In the genomic region with DNA sequence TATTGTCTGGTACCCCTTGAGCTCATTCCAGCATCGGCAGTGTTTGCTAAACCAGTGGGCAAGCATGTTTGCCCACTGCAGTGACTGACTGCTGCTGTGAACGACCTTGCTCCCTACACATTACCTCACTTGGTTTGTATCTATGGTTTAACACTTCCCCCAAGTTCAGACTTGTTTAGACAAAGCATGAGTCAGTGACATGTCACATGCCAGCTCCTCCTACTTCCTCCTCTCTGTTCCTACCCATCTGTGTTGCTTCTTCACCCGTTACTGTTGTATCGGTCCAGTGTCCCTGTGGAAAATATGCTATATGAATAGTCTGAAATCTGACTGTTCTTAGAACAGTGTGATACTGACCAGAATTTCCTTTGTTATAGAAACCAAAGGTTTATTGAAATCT, we compare ENCODE assay signal across 10 mouse cellular contexts. TPM values are rescaled to one million over a fixed set of nuclear protein-coding genes. Genes with fewer than 3 reads are reported as not detected.
DNase-seq lines count a peak whose midpoint lies in the region; ATAC-seq and TF ChIP-seq lines count a peak whose summit lies in the region.
"Had no signal": no experiment of that assay in that cellular context is flagged by ENCODE, and none has a peak within 500 bp of the region (broad histone marks: within the 10 kb centered on the region; RNA-seq: fewer than 3 reads in every experiment).

No protein-coding gene starts in this region.

- 42% methylated on average over 4 of the region's 4 CpGs for WGBS in liver, embryonic 13.5 days (ENCODE audit: insufficient replicate concordance)

- no peaks in the 10 kb centered on the region for H3K27me3 ChIP-seq in liver, embryonic 13.5 days
- H3K27me3 ChIP-seq: neural tube, embryonic 12.5 days had no signal

- peak; percentile 72 for ATAC-seq in liver, embryonic 13.5 days (ENCODE audit: low read depth)
- no peak for ATAC-seq in erythroblast, adult 5-6 weeks (replicated peaks; ENCODE audit: low FRiP score, poor library complexity, severe bottlenecking)

- H3K9me3 ChIP-seq in liver, embryonic 13.5 days (replicated peaks) = no peaks in the 10 kb centered on the region
- H3K9me3 ChIP-seq: neural tube, embryonic 12.5 days had no signal

- H3K4me3 ChIP-seq in layer of hippocampus, adult 2 months = no peak overlapping the region
- H3K4me3 ChIP-seq in liver, embryonic 13.5 days (replicated peaks) = no peak overlapping the region
- H3K4me3 ChIP-seq: neural tube, embryonic 12.5 days had no signal

- peaks cover 32% of the 10 kb centered on the region for H3K36me3 ChIP-seq in liver, embryonic 13.5 days

- H3K4me1 ChIP-seq in liver, embryonic 13.5 days (replicated peaks) = peaks cover 22% of the 10 kb centered on the region
- H3K4me1 ChIP-seq: neural tube, embryonic 12.5 days had no signal

- H3K9ac ChIP-seq in liver, embryonic 13.5 days = no peak overlapping the region
- H3K9ac ChIP-seq: neural tube, embryonic 12.5 days had no signal

- peak overlapping the region; percentile 11 for H3K27ac ChIP-seq in layer of hippocampus, adult 2 months
- H3K27ac ChIP-seq in liver, embryonic 13.5 days = peak overlapping the region; percentile 25; the same call in 1 of the 2 replicates
- H3K27ac ChIP-seq: neural tube, embryonic 12.5 days had no signal

- no peak for DNase-seq in layer of hippocampus, adult 2 months (ENCODE audit: low spot score in 2 of 2)
- DNase-seq in layer of hippocampus, adult 11-12 months (ENCODE audit: low spot score) = no peak
- peak; percentile 51 for DNase-seq in T-cell, adult 2 months (ENCODE audit: low spot score)
- no peak for DNase-seq in liver, embryonic 13.5 days
- DNase-seq in skeletal muscle tissue, adult 2 months (ENCODE audit: low read depth, low spot score) = peak; percentile 38
- no peak for DNase-seq in ovary, adult 18-20 months (ENCODE audit: low spot score)
- DNase-seq in gastrocnemius, postnatal 25 days = no peak
- DNase-seq: adrenal gland, postnatal 10 days had no signal

- H3K4me2 ChIP-seq in liver, embryonic 13.5 days = no peak overlapping the region
- H3K4me2 ChIP-seq: neural tube, embryonic 12.5 days had no signal

- no peak for TF ChIP-seq CTCF in layer of hippocampus, adult 2 months (conservative IDR thresholded peaks at IDR 0.05)

RNA-seq across cellular contexts. Expression of a gene that starts 44.8 kb away (rescaled TPM):
- total RNA-seq in layer of hippocampus, adult 2 months (2021) = 100 to 1,000 TPM; 152 to 157 TPM
- 11.4 and 13.4 TPM in 2 replicates for polyA plus RNA-seq in liver, embryonic 13.5 days (2015; fragmentation: Nextera tagmentation; extraction: Ambion mirVana)
- total RNA-seq in erythroblast, adult 5-6 weeks (2015; ENCODE audit: low replicate concordance) = 24.6 and 26.3 TPM in 2 replicates
- total RNA-seq in erythroblast, adult 5-6 weeks (2017; ENCODE audit: low replicate concordance) = 36.0 and 48.6 TPM in 2 replicates
- 100 to 1,000 TPM; 142 to 177 TPM for total RNA-seq in gastrocnemius, postnatal 25 days (2021)

RNA-seq across cellular contexts. Expression of a gene that starts 56.0 kb away (rescaled TPM):
- 100 to 1,000 TPM; 748 to 802 TPM for total RNA-seq in layer of hippocampus, adult 2 months (2021)
- 38.3 and 39.7 TPM in 2 replicates for polyA plus RNA-seq in liver, embryonic 13.5 days (2015; fragmentation: Nextera tagmentation; extraction: Ambion mirVana)
- 4.8 and 7.7 TPM in 2 replicates for total RNA-seq in erythroblast, adult 5-6 weeks (2015; ENCODE audit: low replicate concordance)
- 11.0 and 15.6 TPM in 2 replicates for total RNA-seq in erythroblast, adult 5-6 weeks (2017; ENCODE audit: low replicate concordance)
- 10 to 100 TPM; 21.2 to 22.6 TPM for total RNA-seq in gastrocnemius, postnatal 25 days (2021)

RNA-seq across cellular contexts. Expression of a gene that starts 59.6 kb away (rescaled TPM):
- under 1 TPM; 0.59 to 0.79 TPM for total RNA-seq in layer of hippocampus, adult 2 months (2021)
- 2.6 and 2.7 TPM in 2 replicates for polyA plus RNA-seq in liver, embryonic 13.5 days (2015; fragmentation: Nextera tagmentation; extraction: Ambion mirVana)
- 11.0 and 14.2 TPM in 2 replicates for total RNA-seq in erythroblast, adult 5-6 weeks (2015; ENCODE audit: low replicate concordance)
- 13.9 and 28.5 TPM in 2 replicates for total RNA-seq in erythroblast, adult 5-6 weeks (2017; ENCODE audit: low replicate concordance)
- under 1 TPM; 0.15 to 0.48 TPM for total RNA-seq in gastrocnemius, postnatal 25 days (2021)

Comparison
In these comparisons a context has a peak if more than half of its experiments do, and no peak if none do; other contexts are left out.
1. DNase-seq: peak in T-cell, adult 2 months (single experiment) and skeletal muscle tissue, adult 2 months (single experiment); none in layer of hippocampus, adult 2 months (0 of 2), layer of hippocampus, adult 11-12 months (single experiment), liver, embryonic 13.5 days (single experiment), ovary, adult 18-20 months (single experiment) and gastrocnemius, postnatal 25 days (single experiment).
2. RNA of a gene that starts 56.0 kb away (total RNA-seq): 748 to 802 TPM in layer of hippocampus, adult 2 months; 21.2 to 22.6 TPM in gastrocnemius, postnatal 25 days and 4.8 to 15.6 TPM in erythroblast, adult 5-6 weeks; every median in the first group is over 10 times any median in the second.
3. RNA of a gene that starts 59.6 kb away (total RNA-seq): 11.0 to 28.5 TPM in erythroblast, adult 5-6 weeks; 0.59 to 0.79 TPM in layer of hippocampus, adult 2 months and 0.15 to 0.48 TPM in gastrocnemius, postnatal 25 days; every median in the first group is over 4 times any median in the second.